Mouse (Mus musculus): ENCODE measurements around the gene Tppp3. TPM values are rescaled to one million over a fixed set of nuclear protein-coding genes. Genes with fewer than 3 reads are reported as not detected.
A peak's percentile ranks its signal among the peaks of the same experiment; 100 is the strongest.

Tppp3 gene
- total RNA-seq, 2 experiments from 2014 or later = not detected

GRCm38 (mm10) chr8:105488082-105488481 lies 16.8 kb upstream of the Tppp3 start:
- ATAC-seq (replicated peaks; ENCODE audit: poor library complexity, severe bottlenecking) = no peak

- ATAC-seq (replicated peaks; ENCODE audit: poor library complexity, severe bottlenecking) = peak; percentile 54; the same call in 1 of the 2 replicates
Measured at GRCm38 (mm10) chr8:105484392-105484791, 13.1 kb upstream of the Tppp3 start.

GRCm38 (mm10) chr8:105484030-105484368 lies 12.7 kb upstream of the Tppp3 start:
- ATAC-seq (replicated peaks; ENCODE audit: poor library complexity, severe bottlenecking) = no peak

GRCm38 (mm10) chr8:105483212-105484029 lies 12.1 kb upstream of the Tppp3 start:
- peak; percentile 49 for ATAC-seq (replicated peaks; ENCODE audit: poor library complexity, severe bottlenecking)

GRCm38 (mm10) chr8:105482123-105482522 lies 10.8 kb upstream of the Tppp3 start:
- no peak for ATAC-seq (replicated peaks; ENCODE audit: poor library complexity, severe bottlenecking)

- peak; percentile 52 for ATAC-seq (replicated peaks; ENCODE audit: poor library complexity, severe bottlenecking)
Measured at GRCm38 (mm10) chr8:105481453-105481852, 10.1 kb upstream of the Tppp3 start.

GRCm38 (mm10) chr8:105481013-105481412 lies 9.7 kb upstream of the Tppp3 start:
- no peak for ATAC-seq (replicated peaks; ENCODE audit: poor library complexity, severe bottlenecking)

GRCm38 (mm10) chr8:105477792-105478191 lies 6.5 kb upstream of the Tppp3 start:
- ATAC-seq (replicated peaks; ENCODE audit: poor library complexity, severe bottlenecking) = no peak

- ATAC-seq (replicated peaks; ENCODE audit: poor library complexity, severe bottlenecking) = peak; percentile 52
Measured at GRCm38 (mm10) chr8:105476628-105477413, 5.5 kb upstream of the Tppp3 start.

GRCm38 (mm10) chr8:105476161-105476560 lies 4.8 kb upstream of the Tppp3 start:
- no peak for ATAC-seq (replicated peaks; ENCODE audit: poor library complexity, severe bottlenecking)

GRCm38 (mm10) chr8:105475742-105476141 lies 4.4 kb upstream of the Tppp3 start:
- ATAC-seq (replicated peaks; ENCODE audit: poor library complexity, severe bottlenecking) = no peak

- no peak for ATAC-seq (replicated peaks; ENCODE audit: poor library complexity, severe bottlenecking)
Measured at GRCm38 (mm10) chr8:105475254-105475653, 3.9 kb upstream of the Tppp3 start.

- 0 out of 2 replicates have a peak, but pooled peaks have one; percentile 6 for ATAC-seq (replicated peaks; ENCODE audit: poor library complexity, severe bottlenecking)
Measured at GRCm38 (mm10) chr8:105474680-105475079, 3.4 kb upstream of the Tppp3 start.

- no peak for ATAC-seq (replicated peaks; ENCODE audit: poor library complexity, severe bottlenecking)
Measured at GRCm38 (mm10) chr8:105473816-105474606, 2.7 kb upstream of the Tppp3 start.

- ATAC-seq (replicated peaks; ENCODE audit: poor library complexity, severe bottlenecking) = peak; percentile 20
Measured at GRCm38 (mm10) chr8:105472983-105473382, 1.7 kb upstream of the Tppp3 start.

GRCm38 (mm10) chr8:105472414-105472932 lies 1.1 kb upstream of the Tppp3 start:
- ATAC-seq (replicated peaks; ENCODE audit: poor library complexity, severe bottlenecking) = no peak

- ATAC-seq (replicated peaks; ENCODE audit: poor library complexity, severe bottlenecking) = no peak
Measured at GRCm38 (mm10) chr8:105470681-105471313, 529 bp downstream of the Tppp3 start.

- ATAC-seq (replicated peaks; ENCODE audit: poor library complexity, severe bottlenecking) = peak; percentile 21
Measured at GRCm38 (mm10) chr8:105470262-105470661, 1.1 kb downstream of the Tppp3 start.

- ATAC-seq (replicated peaks; ENCODE audit: poor library complexity, severe bottlenecking) = no peak
Measured at GRCm38 (mm10) chr8:105469816-105470215, 1.5 kb downstream of the Tppp3 start.

Measured in granulocyte monocyte progenitor cell, adult 5-6 weeks (primary cell).